Mouse (Mus musculus) forebrain, embryonic 13.5 days (tissue): ENCODE data around the gene Map4. TPM values are rescaled to one million over a fixed set of nuclear protein-coding genes. Genes with fewer than 3 reads are reported as not detected.

Experiments used
- ATAC-seq: fragments of 200-750 bp; cut with Nextera tagmentation; 2 replicates; pipeline ENCODE4 v1.8.0; 2017
- H3K27ac ChIP-seq: fragments of 300-500 bp; sonication (generic); 2 replicates; pipeline ENCODE4 v1.5.1; 2015; ENCODE audit warnings: inconsistent platforms, mild to moderate bottlenecking, moderate library complexity
- H3K27me3 ChIP-seq: fragments of 300-500 bp; sonication (generic); 2 replicates; pipeline ENCODE4 v1.6.1; 2015; ENCODE audit warnings: mild to moderate bottlenecking, inconsistent platforms
- H3K36me3 ChIP-seq: fragments of 300-500 bp; sonication (generic); 2 replicates; pipeline ENCODE4 v1.6.1; 2015; ENCODE audit warnings: mild to moderate bottlenecking, inconsistent platforms; ENCODE audit not compliant: poor library complexity, severe bottlenecking
- H3K4me1 ChIP-seq: fragments of 300-500 bp; sonication (generic); 2 replicates; pipeline ENCODE4 v1.6.1; 2015; ENCODE audit warnings: inconsistent platforms
- H3K4me2 ChIP-seq: fragments of 300-500 bp; sonication (generic); 2 replicates; pipeline ENCODE4 v1.6.1; 2015; ENCODE audit warnings: inconsistent platforms, mild to moderate bottlenecking, moderate library complexity
- H3K4me3 ChIP-seq: fragments of 300-500 bp; sonication (generic); 2 replicates; pipeline ENCODE4 v1.5.1; 2015; ENCODE audit warnings: mild to moderate bottlenecking, inconsistent platforms
- H3K9ac ChIP-seq: fragments of 300-500 bp; sonication (generic); 2 replicates; pipeline ENCODE4 v1.6.1; 2015; ENCODE audit warnings: mild to moderate bottlenecking, inconsistent platforms
- H3K9me3 ChIP-seq: fragments of 300-500 bp; sonication (generic); replicated peaks from 2 replicates; pipeline ENCODE4 v1.6.1; 2016; ENCODE audit warnings: inconsistent platforms
- WGBS: fragments of 180-500 bp; shearing (Covaris S2); methylation state at CpG from one replicate; pipeline ENCODE4 v1.1.7; 2015; 5-methylcytosine and 5-hydroxymethylcytosine counted together
- polyA plus RNA-seq: library from polyadenylated mRNA; unstranded; fragments of >200 nt; fragmentation: Nextera tagmentation; extraction: Ambion mirVana; gene quantifications from 2 replicates; pipeline ENCODE4 v1.2.1, GENCODE M21; 2015

Gene Map4
- polyA plus RNA-seq, 1 experiment from 2014 or later, result 81.7 TPM

DNA sequence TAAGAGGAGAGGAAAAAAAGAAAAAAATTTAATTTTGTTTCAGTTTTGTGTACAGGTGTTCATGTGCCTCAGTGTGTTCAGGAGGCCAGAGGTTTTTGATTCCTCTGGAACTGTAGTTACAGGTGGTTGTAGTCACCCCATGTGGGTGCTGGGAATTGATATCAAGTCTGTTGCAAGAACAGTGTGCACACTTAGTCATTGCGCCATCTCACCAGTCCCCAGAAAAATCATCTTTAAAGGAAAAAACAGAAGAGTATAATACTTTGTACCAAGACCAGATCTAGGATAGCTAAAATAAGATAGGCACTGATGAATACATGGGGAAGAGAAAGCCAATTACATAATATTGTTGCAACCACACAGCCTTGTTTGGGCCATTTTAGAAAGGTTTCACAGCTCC is 90.2 kb downstream of the Map4 start:
- 0 out of 2 replicates have a peak, but pooled peaks cover 3% of the 10 kb centered on the region for H3K4me1 ChIP-seq
- no peaks in the 10 kb centered on the region for H3K36me3 ChIP-seq
- 100% methylated on average over 1 of the region's 1 CpGs for WGBS
- H3K9ac ChIP-seq, result no peak overlapping the region
- H3K4me3 ChIP-seq, result no peak overlapping the region
- no peak overlapping the region for H3K27ac ChIP-seq
- no peak for ATAC-seq
- H3K9me3 ChIP-seq, result no peaks in the 10 kb centered on the region
- H3K4me2 ChIP-seq, result no peak overlapping the region
- H3K27me3 ChIP-seq, result no peaks in the 10 kb centered on the region

DNA sequence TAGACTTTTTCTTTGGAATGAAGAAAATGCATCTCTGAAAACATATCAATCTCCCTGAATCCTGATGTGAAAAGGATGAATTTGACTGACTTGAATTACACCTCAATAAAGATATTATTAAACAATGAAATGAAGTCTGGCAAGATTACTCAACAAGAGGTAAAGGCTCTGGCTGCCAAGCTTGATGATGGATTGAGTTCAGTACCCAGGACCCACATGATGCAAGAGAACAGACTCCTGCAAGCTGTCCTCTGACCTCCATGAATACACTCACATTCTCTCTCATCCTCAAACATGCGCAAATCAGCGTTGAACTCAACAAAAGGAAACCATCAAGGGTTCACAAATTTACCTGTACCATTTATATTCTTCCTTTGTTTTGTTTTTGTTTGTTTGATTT is 90.9 kb downstream of the Map4 start:
- no peaks in the 10 kb centered on the region for H3K27me3 ChIP-seq
- H3K4me2 ChIP-seq, result no peak overlapping the region
- no peak overlapping the region for H3K27ac ChIP-seq
- H3K9ac ChIP-seq, result no peak overlapping the region
- no peak overlapping the region for H3K4me3 ChIP-seq
- H3K9me3 ChIP-seq, result no peaks in the 10 kb centered on the region
- 95% methylated on average over 2 of the region's 2 CpGs for whole genome bisulfite sequencing
- H3K36me3 ChIP-seq, result no peaks in the 10 kb centered on the region
- ATAC-seq, result no peak
- 0 out of 2 replicates have a peak, but pooled peaks cover 3% of the 10 kb centered on the region for H3K4me1 ChIP-seq

GRCm38 (mm10) chr9:110035091-110035490 is 103.8 kb downstream of the Map4 start:
- H3K4me2 ChIP-seq, result no peak overlapping the region
- H3K36me3 ChIP-seq, result peaks cover 52% of the 10 kb centered on the region
- no peaks in the 10 kb centered on the region for H3K9me3 ChIP-seq
- no peaks in the 10 kb centered on the region for H3K27me3 ChIP-seq
- WGBS, result 75% methylated on average over 4 of the region's 4 CpGs
- H3K9ac ChIP-seq, result no peak overlapping the region
- H3K4me3 ChIP-seq, result no peak overlapping the region
- H3K27ac ChIP-seq, result no peak overlapping the region
- no peaks in the 10 kb centered on the region for H3K4me1 ChIP-seq
- ATAC-seq, result no peak

GRCm38 (mm10) chr9:110037895-110038294 is 106.6 kb downstream of the Map4 start:
- Histone ChIP-seq H3K27me3 (no peaks in the 10 kb centered on the region), H3K27ac (no peak overlapping the region), H3K9me3 (no peaks in the 10 kb centered on the region), H3K4me1 (no peaks in the 10 kb centered on the region), H3K9ac (no peak overlapping the region), H3K4me3 (no peak overlapping the region), H3K4me2 (no peak overlapping the region), H3K36me3 (peaks cover 50% of the 10 kb centered on the region)
- WGBS, result 88% methylated on average over 8 of the region's 8 CpGs
- no peak for ATAC-seq

DNA sequence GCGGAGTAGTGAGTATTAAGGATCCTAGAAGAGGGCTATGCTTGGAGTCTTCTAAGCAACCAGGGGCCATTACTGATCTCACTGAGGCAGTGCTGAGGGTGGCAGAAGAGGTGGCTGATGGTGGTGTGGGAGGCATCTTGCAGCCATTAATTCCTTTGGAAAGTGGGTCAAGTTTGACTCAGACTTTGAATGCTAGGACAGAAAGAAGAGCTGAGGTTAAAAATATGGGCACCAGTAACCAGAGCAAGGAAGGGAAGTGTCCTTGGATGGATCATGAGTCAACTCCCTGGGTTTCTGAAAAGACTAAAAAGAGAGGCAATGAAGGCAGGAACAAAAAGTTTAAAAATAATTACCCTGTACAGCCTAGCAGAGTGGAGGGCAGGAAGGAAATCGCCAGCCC is 107.2 kb downstream of the Map4 start:
- WGBS, result 91% methylated on average over 2 of the region's 2 CpGs
- H3K27me3 ChIP-seq, result no peaks in the 10 kb centered on the region
- ATAC-seq, result no peak

DNA sequence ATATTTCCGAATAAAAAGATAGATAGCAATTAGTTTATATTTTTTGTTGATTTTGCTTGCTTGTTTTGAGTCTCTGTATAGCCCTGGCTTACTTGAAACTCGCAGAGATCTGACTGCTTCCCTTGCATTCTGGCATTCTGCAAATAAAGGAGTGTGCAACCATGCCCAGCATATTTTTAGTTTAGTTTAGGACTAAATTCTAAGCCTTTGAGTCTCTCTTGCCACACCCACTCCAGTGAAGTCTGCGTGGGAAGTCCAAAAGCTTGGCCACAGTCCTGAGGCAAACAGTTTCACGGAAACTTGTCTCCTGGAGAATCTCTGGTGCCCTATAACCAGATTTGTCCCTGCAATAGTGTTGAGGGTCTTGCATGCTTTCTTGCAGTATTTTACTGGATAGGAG is 113.1 kb downstream of the Map4 start:
- H3K27me3 ChIP-seq, result no peaks in the 10 kb centered on the region
- H3K27ac ChIP-seq, result no peak overlapping the region
- H3K9ac ChIP-seq, result no peak overlapping the region
- H3K4me1 ChIP-seq, result peaks cover 7% of the 10 kb centered on the region
- H3K9me3 ChIP-seq, result no peaks in the 10 kb centered on the region
- H3K36me3 ChIP-seq, result peaks cover 7% of the 10 kb centered on the region; the same call in 1 of the 2 replicates
- WGBS, result 98% methylated on average over 4 of the region's 4 CpGs
- no peak overlapping the region for H3K4me2 ChIP-seq
- ATAC-seq, result no peak
- no peak overlapping the region for H3K4me3 ChIP-seq

More for the DNA sequence above, 107.2 kb downstream of the Map4 start:
- Histone ChIP-seq H3K9ac (no peak overlapping the region), H3K27ac (no peak overlapping the region), H3K9me3 (no peaks in the 10 kb centered on the region), H3K4me1 (no peaks in the 10 kb centered on the region), H3K4me2 (no peak overlapping the region), H3K36me3 (peaks cover 48% of the 10 kb centered on the region), H3K4me3 (no peak overlapping the region)

- Histone ChIP-seq H3K4me1 (peaks cover 12% of the 10 kb centered on the region), H3K27me3 (no peaks in the 10 kb centered on the region), H3K4me2 (no peak overlapping the region), H3K4me3 (no peak overlapping the region), H3K9me3 (no peaks in the 10 kb centered on the region), H3K27ac (no peak overlapping the region), H3K36me3 (no peaks in the 10 kb centered on the region), H3K9ac (no peak overlapping the region)
- ATAC-seq, result no peak
Observed at GRCm38 (mm10) chr9:110045763-110046377, 114.6 kb downstream of the Map4 start.

- no peak for ATAC-seq
- Histone ChIP-seq H3K4me2 (no peak overlapping the region), H3K9me3 (no peaks in the 10 kb centered on the region), H3K27me3 (no peaks in the 10 kb centered on the region), H3K36me3 (no peaks in the 10 kb centered on the region), H3K9ac (no peak overlapping the region), H3K27ac (no peak overlapping the region), H3K4me1 (peaks cover 26% of the 10 kb centered on the region), H3K4me3 (no peak overlapping the region)
Observed at GRCm38 (mm10) chr9:110047260-110047659, 116.0 kb downstream of the Map4 start.

GRCm38 (mm10) chr9:110047857-110048256 is 116.6 kb downstream of the Map4 start:
- 24% methylated on average over 3 of the region's 3 CpGs for WGBS
- no peaks in the 10 kb centered on the region for H3K36me3 ChIP-seq
- peaks cover 31% of the 10 kb centered on the region for H3K4me1 ChIP-seq
- H3K4me3 ChIP-seq, result no peak overlapping the region
- no peak overlapping the region for H3K9ac ChIP-seq
- no peak for ATAC-seq
- H3K9me3 ChIP-seq, result no peaks in the 10 kb centered on the region
- H3K27ac ChIP-seq, result no peak overlapping the region
- H3K4me2 ChIP-seq, result no peak overlapping the region
- no peaks in the 10 kb centered on the region for H3K27me3 ChIP-seq

- peaks cover 61% of the 10 kb centered on the region for H3K4me1 ChIP-seq
- H3K9ac ChIP-seq, result no peak overlapping the region
- H3K4me3 ChIP-seq, result no peak overlapping the region
- H3K4me2 ChIP-seq, result peak overlapping the region; percentile 22; the same call in 1 of the 2 replicates
- no peak overlapping the region for H3K27ac ChIP-seq
- H3K27me3 ChIP-seq, result no peaks in the 10 kb centered on the region
- no peaks in the 10 kb centered on the region for H3K36me3 ChIP-seq
- no peaks in the 10 kb centered on the region for H3K9me3 ChIP-seq
- no peak for ATAC-seq
Observed at GRCm38 (mm10) chr9:110051184-110051583, 119.9 kb downstream of the Map4 start.

GRCm38 (mm10) chr9:110051869-110052661 is 120.8 kb downstream of the Map4 start:
- no peaks in the 10 kb centered on the region for H3K36me3 ChIP-seq
- H3K9me3 ChIP-seq, result no peaks in the 10 kb centered on the region
- H3K4me1 ChIP-seq, result peaks cover 68% of the 10 kb centered on the region
- peak overlapping the region; percentile 82 for H3K27ac ChIP-seq
- peak overlapping the region; percentile 45 for H3K4me3 ChIP-seq
- H3K27me3 ChIP-seq, result no peaks in the 10 kb centered on the region
- H3K9ac ChIP-seq, result peak overlapping the region; percentile 76
- H3K4me2 ChIP-seq, result peak overlapping the region; percentile 67
- 7% methylated on average over 23 of the region's 23 CpGs for WGBS
- peak; percentile 28; the same call in 1 of the 2 replicates for ATAC-seq

DNA sequence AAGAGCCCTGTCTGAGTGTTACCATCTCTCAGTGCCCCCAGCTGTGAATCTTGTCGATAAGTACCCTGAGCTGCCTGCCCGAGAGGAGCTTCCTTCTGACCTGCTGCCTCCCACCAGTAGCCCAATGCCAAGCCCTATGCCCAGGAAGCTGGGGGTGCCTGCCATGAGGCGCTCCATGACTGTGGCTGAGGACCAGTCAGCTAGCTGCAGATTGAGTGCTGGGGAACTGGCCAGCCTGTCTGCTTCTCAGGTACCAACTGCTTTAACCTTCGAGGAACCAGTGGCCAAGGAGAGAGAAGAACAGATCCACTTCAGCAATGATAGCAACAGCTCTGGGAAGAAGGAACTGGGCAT is 121.7 kb downstream of the Map4 start:
- peak overlapping the region; percentile 67 for H3K4me2 ChIP-seq
- peak overlapping the region; percentile 45 for H3K4me3 ChIP-seq
- 55% methylated on average over 4 of the region's 4 CpGs for WGBS
- H3K36me3 ChIP-seq, result no peaks in the 10 kb centered on the region
- H3K4me1 ChIP-seq, result peaks cover 69% of the 10 kb centered on the region
- H3K9me3 ChIP-seq, result no peaks in the 10 kb centered on the region
- ATAC-seq, result peak; percentile 17; the same call in 1 of the 2 replicates
- peak overlapping the region; percentile 82 for H3K27ac ChIP-seq
- no peaks in the 10 kb centered on the region for H3K27me3 ChIP-seq
- H3K9ac ChIP-seq, result peak overlapping the region; percentile 76
